Mouse (Mus musculus) kidney, postnatal 25 days (tissue): ENCODE measurements around the gene Slc2a4.
"Not testable (repeated sequence)": the region's sequence is repeated elsewhere in the genome, so short reads cannot be mapped to it uniquely, and the experiment has no call there.

Source experiments
- DNase-seq, 2 experiments: peaks; one replicate each; pipeline ENCODE4 v3.0.0; 2021; ENCODE audit warnings: mixed read lengths in 2 of 2

Slc2a4 gene

DNA sequence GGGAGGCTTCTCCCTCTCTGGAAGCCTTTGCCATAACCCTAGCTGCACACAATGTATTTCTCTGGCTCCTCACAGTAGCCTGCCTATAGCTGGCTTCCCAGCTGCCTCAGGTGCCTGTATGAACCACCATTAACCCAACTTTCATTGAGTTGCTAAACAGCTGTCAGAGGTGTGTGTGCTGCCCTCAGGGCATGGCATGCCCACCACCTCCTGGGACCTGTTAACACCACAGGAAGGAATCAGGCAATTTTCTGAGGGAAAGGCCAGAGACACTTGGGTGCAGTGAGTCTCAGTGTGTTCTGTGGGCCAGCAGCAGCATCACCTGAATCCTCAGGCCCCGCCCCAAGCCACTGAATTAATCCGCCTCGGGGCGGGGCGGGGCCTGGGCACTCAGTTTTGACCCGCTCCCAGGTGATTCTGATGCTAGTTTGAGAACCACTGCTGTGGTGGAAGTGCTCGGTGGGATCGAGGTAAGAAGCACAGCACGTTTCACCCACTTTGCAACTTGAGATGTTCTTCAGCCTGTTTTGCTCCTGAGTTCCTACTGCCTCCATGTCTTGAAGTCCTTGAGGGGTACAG, 9.5 kb downstream of the Slc2a4 start:
- DNase-seq: peak; percentile 49 to 64

GRCm38 (mm10) chr11:69937834-69938233, 10.2 kb downstream of the Slc2a4 start:
- DNase-seq: peak in 1 of 2 experiments; percentile 72

DNA sequence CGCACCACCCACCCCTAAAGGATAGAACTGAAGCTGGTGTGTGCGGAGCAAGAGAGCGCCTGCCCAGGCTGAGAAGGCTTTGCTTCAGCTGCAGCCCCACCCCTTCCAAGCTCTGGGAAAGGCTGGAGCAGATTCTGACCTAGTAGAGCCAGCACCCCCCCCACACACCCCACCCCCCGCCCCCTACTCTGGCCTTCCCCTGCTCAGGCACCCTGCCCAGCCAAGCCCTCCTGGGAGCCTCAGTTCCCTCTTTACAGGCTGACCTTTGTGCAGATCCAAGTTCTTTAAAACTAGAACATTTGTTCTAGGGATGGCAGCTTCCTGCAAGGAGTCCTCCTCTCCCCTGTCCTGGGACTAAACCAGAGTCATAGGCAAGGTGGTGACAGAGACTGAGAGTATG, 10.6 kb downstream of the Slc2a4 start:
- peak; percentile 41 to 80 for DNase-seq

DNA sequence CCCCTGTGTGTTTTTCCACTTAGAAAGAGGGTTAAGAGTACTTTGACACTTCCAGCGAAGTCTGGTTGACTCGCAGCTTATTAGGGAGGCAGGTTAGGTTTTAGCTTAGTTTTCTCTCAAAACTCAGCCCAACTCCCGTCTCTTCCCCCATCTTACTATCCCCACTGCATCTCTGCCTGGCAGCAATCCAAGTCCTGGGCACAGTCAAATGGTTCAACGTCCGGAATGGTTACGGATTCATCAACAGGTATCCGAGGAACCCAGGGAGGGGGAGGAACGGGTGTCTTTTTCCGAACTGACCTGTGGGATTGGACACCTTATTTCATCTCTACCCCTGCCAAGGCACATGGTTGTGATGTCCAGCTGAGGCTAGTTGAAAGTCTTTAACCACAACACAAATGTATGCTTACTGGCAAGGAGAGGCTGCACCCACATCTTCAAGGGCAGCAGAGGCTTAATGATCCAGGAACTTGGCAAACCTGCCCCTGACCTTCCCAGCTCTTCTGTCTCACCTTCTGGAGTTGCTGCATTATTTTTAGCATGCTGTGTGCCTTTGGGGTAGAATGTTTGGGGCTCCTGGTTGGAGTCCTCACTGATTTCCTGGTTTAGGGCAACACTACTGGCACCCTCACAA, 11.2 kb downstream of the Slc2a4 start:
- peak; percentile 56 to 82 for DNase-seq

DNA sequence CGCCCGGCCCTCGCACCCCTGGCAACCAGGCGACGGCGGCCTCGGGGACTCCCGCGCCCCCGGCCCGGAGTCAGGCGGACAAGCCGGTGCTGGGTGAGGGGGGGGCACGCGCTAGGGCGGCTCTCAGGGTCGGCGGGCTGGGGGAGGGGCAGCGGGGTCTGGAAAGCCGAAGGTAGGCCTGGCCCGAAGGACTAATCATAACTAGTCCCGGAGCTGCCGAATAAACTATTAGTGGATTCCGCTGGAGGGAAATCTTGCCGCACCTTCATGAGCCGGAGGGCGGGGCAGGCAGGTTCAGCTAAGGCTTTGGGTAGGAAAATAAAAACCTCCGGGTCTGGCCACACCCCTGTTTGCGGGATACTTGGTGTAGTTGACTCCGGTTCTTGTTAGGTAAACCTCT, 11.8 kb downstream of the Slc2a4 start:
- peak; percentile 52 to 75 for DNase-seq

DNA sequence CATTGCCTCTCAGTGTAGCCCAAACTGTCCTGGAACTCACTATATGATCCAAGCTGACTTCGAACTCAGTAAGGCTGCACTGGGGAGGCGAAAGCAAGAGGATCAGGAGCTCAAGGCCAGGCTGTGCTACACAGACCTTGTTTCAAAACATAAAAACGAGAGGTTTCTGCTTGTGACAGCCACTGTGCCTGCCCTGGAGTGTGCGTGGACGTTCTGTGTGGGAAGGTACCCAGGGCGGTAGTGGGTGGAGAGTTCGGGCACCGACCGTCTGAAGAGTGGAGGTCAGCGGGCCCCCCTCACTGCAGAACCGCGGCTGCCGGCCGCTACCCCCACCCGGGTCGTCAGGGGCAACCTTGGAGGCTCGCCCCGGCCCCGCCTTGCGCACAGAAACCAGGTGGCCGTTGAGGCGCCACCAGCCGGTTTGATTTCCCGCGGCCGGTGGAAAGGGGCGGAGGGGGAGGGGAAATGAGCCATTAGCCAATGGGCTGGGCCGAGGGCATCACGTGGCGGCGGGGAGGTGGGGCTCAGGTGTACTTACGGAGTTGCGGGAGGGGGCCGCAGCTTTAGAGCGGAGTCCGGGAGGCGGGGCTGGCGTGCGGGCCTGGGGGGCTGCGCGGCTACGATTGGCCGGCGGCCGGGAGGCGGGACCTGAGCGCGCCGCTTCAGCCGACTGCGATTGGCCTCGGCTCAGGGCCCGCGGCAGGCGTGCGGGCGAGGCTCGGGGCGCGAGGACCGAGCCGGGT, 12.7 kb downstream of the Slc2a4 start, which contains the start of gene Ybx2:
Gene Ybx2, plus strand, starts transcription at position 660 of the 743 bp plus-strand sequence.
- peak; percentile 94 to 97 for DNase-seq

DNA sequence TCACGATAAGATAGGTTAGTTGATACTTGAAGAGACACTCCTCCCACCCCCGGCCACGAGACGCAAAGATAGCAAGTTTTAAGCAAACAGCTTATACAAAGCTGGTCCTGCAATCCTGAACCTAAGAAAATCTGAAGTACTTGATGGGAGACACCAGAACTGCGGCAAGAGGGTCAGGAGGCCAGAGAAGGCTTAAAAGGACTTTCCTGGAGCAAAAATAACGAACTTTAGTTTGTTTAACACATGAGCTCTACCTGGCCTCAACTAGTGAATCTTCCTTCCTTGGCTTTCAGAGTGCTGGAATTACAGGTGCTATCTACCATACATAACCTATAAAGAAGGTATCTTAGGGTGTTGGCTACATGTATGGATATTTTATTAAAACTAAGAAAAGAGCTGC, 13.3 kb downstream of the Slc2a4 start:
- DNase-seq: no peak

- peak; percentile 92 to 94 for DNase-seq
These were observed 13.8 kb downstream of the Slc2a4 start for GRCm38 (mm10) chr11:69934169-69934568.

- DNase-seq: no peak
These were observed 14.9 kb downstream of the Slc2a4 start for GRCm38 (mm10) chr11:69933066-69933465.

- DNase-seq: peak in 1 of 2 experiments; percentile 42
These were observed 15.7 kb downstream of the Slc2a4 start for GRCm38 (mm10) chr11:69932254-69932653.

GRCm38 (mm10) chr11:69931769-69932168, 16.2 kb downstream of the Slc2a4 start:
- DNase-seq: no peak

GRCm38 (mm10) chr11:69930967-69931537, 16.9 kb downstream of the Slc2a4 start:
- no peak for DNase-seq

GRCm38 (mm10) chr11:69930176-69930575, 17.8 kb downstream of the Slc2a4 start:
- DNase-seq: not testable (repeated sequence)

DNA sequence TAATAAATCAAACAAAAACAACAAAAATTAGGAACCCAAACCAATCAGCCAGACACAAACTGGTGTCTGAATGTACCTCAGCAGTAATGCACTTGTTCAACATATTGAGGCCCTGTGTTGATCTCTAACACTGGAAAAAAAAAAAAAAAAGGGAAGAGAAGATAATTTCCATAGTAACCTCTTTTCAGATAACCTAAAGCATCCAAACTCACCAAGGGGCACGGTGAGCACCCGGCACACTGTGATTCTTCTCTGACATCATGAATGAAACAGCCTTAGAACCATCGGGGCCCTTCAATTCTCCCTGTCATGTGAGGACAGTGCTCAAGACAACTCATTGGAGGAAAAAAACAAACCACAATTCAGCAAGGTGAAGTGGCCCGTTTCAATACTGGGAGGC, 18.3 kb downstream of the Slc2a4 start:
- no peak for DNase-seq

- no peak for DNase-seq
These were observed 20.5 kb downstream of the Slc2a4 start for GRCm38 (mm10) chr11:69927501-69927900.

- DNase-seq: no peak
These were observed 25.2 kb downstream of the Slc2a4 start for GRCm38 (mm10) chr11:69922796-69923195.

- DNase-seq: no peak
These were observed 25.8 kb downstream of the Slc2a4 start for GRCm38 (mm10) chr11:69922012-69922756.

GRCm38 (mm10) chr11:69921114-69922011, 26.6 kb downstream of the Slc2a4 start, which contains the start of gene Eif5a:
Gene Eif5a, minus strand, starts transcription at chr11:69921958.
- peak; percentile 100 for DNase-seq

DNA sequence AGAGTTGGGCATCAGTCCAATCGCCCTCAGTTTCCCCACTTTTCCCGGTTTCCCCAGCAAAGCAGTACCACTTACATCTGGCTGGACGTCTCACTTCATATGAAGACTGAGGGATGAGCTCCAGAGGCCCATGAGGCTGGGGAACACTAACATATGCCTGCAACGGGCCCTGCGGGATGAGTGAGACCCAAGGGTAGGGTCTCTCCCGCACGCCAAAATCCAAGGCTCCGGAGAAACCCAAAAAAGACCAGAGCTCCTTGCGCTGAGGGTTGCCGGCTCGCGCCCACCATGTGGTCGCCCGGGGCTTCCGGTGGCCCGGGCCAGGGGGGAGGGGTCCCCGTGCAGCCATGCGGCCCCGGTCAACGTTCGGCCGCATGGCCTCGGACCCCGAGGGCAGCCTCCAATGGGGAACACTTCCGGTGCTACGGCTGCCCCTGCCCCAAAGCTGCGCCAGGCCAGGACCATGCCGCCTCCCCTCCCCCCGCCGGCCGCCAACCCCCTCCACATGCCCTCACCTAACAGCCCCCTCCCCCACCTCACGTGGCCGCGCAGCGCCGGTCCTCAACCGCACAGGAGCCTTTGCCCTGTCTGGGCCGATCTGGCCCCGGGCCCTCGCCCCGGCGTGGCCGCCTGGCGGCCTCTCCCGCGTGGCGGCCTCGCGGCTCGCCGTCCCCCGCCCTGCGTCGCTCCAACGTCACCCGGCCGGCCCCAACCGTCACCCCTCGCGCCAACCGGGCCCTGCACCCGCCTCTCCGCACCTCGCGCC, 27.5 kb downstream of the Slc2a4 start:
- peak; percentile 62 to 90 for DNase-seq

- peak; percentile 90 to 94 for DNase-seq
These were observed 28.2 kb downstream of the Slc2a4 start for GRCm38 (mm10) chr11:69919661-69920265.
